Mouse (Mus musculus) CH12.LX (cell line): ENCODE results near the gene B3glct. TPM values are rescaled to one million over a fixed set of nuclear protein-coding genes. Genes with fewer than 3 reads are reported as not detected.
A peak's percentile ranks its signal among the peaks of the same experiment; 100 is the strongest.

Experiments used
- DNase-seq: peaks from one replicate; pipeline ENCODE4 v3.0.0-alpha.2; 2013; ENCODE audit errors: extremely low read depth
- H3K27ac ChIP-seq: 2 replicates; pipeline ENCODE4 v1.5.1; 2012; ENCODE audit warnings: low read depth, mild to moderate bottlenecking, control low read depth, moderate library complexity; ENCODE audit not compliant: insufficient read depth
- H3K27me3 ChIP-seq: replicated peaks from 2 replicates; pipeline ENCODE3; 2012; ENCODE audit warnings: inconsistent platforms
- H3K36me3 ChIP-seq, 2 experiments: replicated peaks in 1 of 2; 2 replicates each; pipeline versions ENCODE3 to v1.6.1; 2012; ENCODE audit warnings: inconsistent platforms in 1 of 2, low read length in 1 of 2, mild to moderate bottlenecking in 1 of 2, mixed read lengths in 1 of 2, moderate library complexity in 1 of 2; ENCODE audit not compliant: control insufficient read depth in 1 of 2, insufficient read depth in 1 of 2
- H3K4me1 ChIP-seq, 2 experiments: 2 replicates each; pipeline ENCODE4 v1.6.1; 2012; ENCODE audit warnings: inconsistent platforms in 1 of 2, moderate library complexity in 1 of 2; ENCODE audit not compliant: insufficient read depth in 2 of 2, control insufficient read depth in 1 of 2
- H3K4me2 ChIP-seq: 2 replicates; pipeline ENCODE4 v1.6.1; 2012; ENCODE audit warnings: low read depth, mild to moderate bottlenecking, control low read depth; ENCODE audit not compliant: poor library complexity, insufficient read depth, severe bottlenecking
- H3K4me3 ChIP-seq, 3 experiments: fragments of 150-350 bp in 1 of 3; sonication (generic) in 1 of 3; replicated peaks in 1 of 3; 2 replicates each; pipeline versions ENCODE3 to v1.5.1; 2011 to 2012; ENCODE audit warnings: low read depth in 2 of 3, low read length in 2 of 3, mild to moderate bottlenecking in 2 of 3, moderate library complexity in 2 of 3, control low read depth in 1 of 3, improper control_type of control experiment in 1 of 3, inconsistent platforms in 1 of 3, mixed read lengths in 1 of 3; ENCODE audit not compliant: poor library complexity in 1 of 3
- H3K79me2 ChIP-seq: replicated peaks from 2 replicates; pipeline ENCODE4 v1.6.1; 2012; ENCODE audit warnings: mild to moderate bottlenecking, moderate library complexity; ENCODE audit not compliant: control insufficient read depth, poor library complexity, insufficient read depth, severe bottlenecking; ENCODE audit errors: extremely low read depth
- H3K9ac ChIP-seq: 2 replicates; pipeline ENCODE4 v1.6.1; 2012; ENCODE audit warnings: low read depth, mild to moderate bottlenecking, control low read depth, moderate library complexity; ENCODE audit not compliant: insufficient read depth
- H3K9me3 ChIP-seq: replicated peaks from 2 replicates; pipeline ENCODE3; 2012; ENCODE audit warnings: low read length, inconsistent platforms, mixed read lengths
- BHLHE40 ChIP-seq: IDR thresholded peaks from 2 replicates; pipeline ENCODE4 v1.6.1; 2011; ENCODE audit warnings: mild to moderate bottlenecking, low read depth, low read length, improper control_type of control experiment
- CHD1 ChIP-seq: IDR thresholded peaks from 2 replicates; pipeline ENCODE4 v1.6.1; 2012; ENCODE audit warnings: low read depth, low read length, improper control_type of control experiment, inconsistent platforms
- CHD2 ChIP-seq: IDR thresholded peaks from 2 replicates; pipeline ENCODE4 v1.6.1; 2011; ENCODE audit warnings: low read length, improper control_type of control experiment
- CTCF ChIP-seq, 2 experiments: IDR thresholded peaks in 1 of 2; conservative IDR thresholded peaks in 1 of 2; 2 replicates each; pipeline ENCODE4 v1.5.1; 2011 to 2012; ENCODE audit warnings: low read depth in 2 of 2, low read length in 2 of 2, improper control_type of control experiment in 1 of 2, inconsistent platforms in 1 of 2, mild to moderate bottlenecking in 1 of 2, moderate library complexity in 1 of 2
- E2F4 ChIP-seq: IDR thresholded peaks from 2 replicates; pipeline ENCODE4 v1.6.1; 2011; ENCODE audit warnings: low read depth, low read length, improper control_type of control experiment; ENCODE audit not compliant: insufficient replicate concordance
- ELF1 ChIP-seq: IDR thresholded peaks from 2 replicates; pipeline ENCODE4 v1.6.1; 2014; ENCODE audit warnings: low read depth, mild to moderate bottlenecking, inconsistent platforms, low read length, improper control_type of control experiment
- EP300 ChIP-seq: IDR thresholded peaks from 2 replicates; pipeline ENCODE4 v1.6.1; 2011; ENCODE audit warnings: low read length, improper control_type of control experiment
- ETS1 ChIP-seq: conservative IDR thresholded peaks from 2 replicates; pipeline ENCODE4 v1.6.1; 2012; ENCODE audit warnings: low read depth, mild to moderate bottlenecking, inconsistent platforms, low read length, improper control_type of control experiment, moderate library complexity
- GABPA ChIP-seq: IDR thresholded peaks from 2 replicates; pipeline ENCODE4 v1.6.1; 2012; ENCODE audit warnings: low read depth, low read length, improper control_type of control experiment, inconsistent platforms; ENCODE audit not compliant: insufficient replicate concordance
- HCFC1 ChIP-seq: IDR thresholded peaks from 2 replicates; pipeline ENCODE4 v1.6.1; 2012; ENCODE audit warnings: low read depth, mild to moderate bottlenecking, inconsistent platforms, low read length, improper control_type of control experiment
- IRF4 ChIP-seq: IDR thresholded peaks from 2 replicates; pipeline ENCODE4 v1.6.1; 2014; ENCODE audit warnings: low read depth, mild to moderate bottlenecking, inconsistent platforms, low read length, improper control_type of control experiment
- JUN ChIP-seq: IDR thresholded peaks from 2 replicates; pipeline ENCODE4 v1.6.1; 2011; ENCODE audit warnings: low read depth, mild to moderate bottlenecking, low read length, improper control_type of control experiment, moderate library complexity; ENCODE audit not compliant: insufficient read depth
- JUND ChIP-seq: conservative IDR thresholded peaks from 2 replicates; pipeline ENCODE4 v1.6.1; 2011; ENCODE audit warnings: low read depth, low read length, improper control_type of control experiment
- KAT2A ChIP-seq: IDR thresholded peaks from 2 replicates; pipeline ENCODE4 v1.6.1; 2012; ENCODE audit warnings: low read length, improper control_type of control experiment, inconsistent platforms; ENCODE audit not compliant: insufficient replicate concordance
- MAFK ChIP-seq: IDR thresholded peaks from 2 replicates; pipeline ENCODE4 v1.6.1; 2011; ENCODE audit warnings: low read length, improper control_type of control experiment; ENCODE audit not compliant: insufficient replicate concordance
- MAX ChIP-seq: IDR thresholded peaks from 2 replicates; pipeline ENCODE4 v1.6.1; 2011; ENCODE audit warnings: low read length, improper control_type of control experiment
- MAZ ChIP-seq: IDR thresholded peaks from 2 replicates; pipeline ENCODE4 v1.6.1; 2012; ENCODE audit warnings: low read depth, mild to moderate bottlenecking, inconsistent platforms, low read length, improper control_type of control experiment, moderate library complexity
- MEF2A ChIP-seq: IDR thresholded peaks from 2 replicates; pipeline ENCODE4 v1.6.1; 2014; ENCODE audit warnings: low read depth, mild to moderate bottlenecking, inconsistent platforms, low read length, improper control_type of control experiment, borderline replicate concordance
- MXI1 ChIP-seq: IDR thresholded peaks from 2 replicates; pipeline ENCODE4 v1.6.1; 2011; ENCODE audit warnings: mild to moderate bottlenecking, low read depth, low read length, improper control_type of control experiment
- MYC ChIP-seq: IDR thresholded peaks from 2 replicates; pipeline ENCODE4 v1.6.1; 2011; ENCODE audit warnings: low read depth, mild to moderate bottlenecking, improper control_type of control experiment, low read length
- NELFE ChIP-seq: IDR thresholded peaks from 2 replicates; pipeline ENCODE4 v1.6.1; 2011; ENCODE audit warnings: low read depth, low read length, improper control_type of control experiment
- NRF1 ChIP-seq: IDR thresholded peaks from 2 replicates; pipeline ENCODE4 v1.6.1; 2014; ENCODE audit warnings: low read depth, mild to moderate bottlenecking, inconsistent platforms, low read length, improper control_type of control experiment, moderate library complexity
- PAX5 ChIP-seq: IDR thresholded peaks from 2 replicates; pipeline ENCODE4 v1.6.1; 2012; ENCODE audit warnings: low read length, inconsistent platforms, mixed read lengths
- POLR2A ChIP-seq: IDR thresholded peaks from 2 replicates; pipeline ENCODE4 v1.6.1; 2011; ENCODE audit warnings: low read depth, mild to moderate bottlenecking, improper control_type of control experiment, low read length
- POLR2AphosphoS2 ChIP-seq: IDR thresholded peaks from 2 replicates; pipeline ENCODE4 v1.6.1; 2011; ENCODE audit warnings: low read depth, low read length, improper control_type of control experiment
- RAD21 ChIP-seq: IDR thresholded peaks from 2 replicates; pipeline ENCODE4 v1.6.1; 2011; ENCODE audit warnings: low read depth, mild to moderate bottlenecking, low read length, improper control_type of control experiment, moderate library complexity
- SIN3A ChIP-seq: IDR thresholded peaks from 2 replicates; pipeline ENCODE4 v1.6.1; 2012; ENCODE audit warnings: low read length, improper control_type of control experiment, inconsistent platforms
- SMC3 ChIP-seq: IDR thresholded peaks from 2 replicates; pipeline ENCODE4 v1.6.1; 2011; ENCODE audit warnings: low read depth, low read length, improper control_type of control experiment
- TBP ChIP-seq: conservative IDR thresholded peaks from 2 replicates; pipeline ENCODE4 v1.6.1; 2011; ENCODE audit warnings: low read depth, low read length, improper control_type of control experiment
- TCF12 ChIP-seq: IDR thresholded peaks from 2 replicates; pipeline ENCODE4 v1.6.1; 2014; ENCODE audit warnings: low read depth, mild to moderate bottlenecking, inconsistent platforms, low read length, improper control_type of control experiment
- UBTF ChIP-seq: IDR thresholded peaks from 2 replicates; pipeline ENCODE4 v1.6.1; 2012; ENCODE audit warnings: low read depth, mild to moderate bottlenecking, inconsistent platforms, low read length, improper control_type of control experiment, moderate library complexity
- USF2 ChIP-seq: conservative IDR thresholded peaks from 2 replicates; pipeline ENCODE4 v1.6.1; 2011; ENCODE audit warnings: low read depth, low read length, improper control_type of control experiment
- ZC3H11A ChIP-seq: IDR thresholded peaks from 2 replicates; pipeline ENCODE4 v1.6.1; 2012; ENCODE audit warnings: low read depth, mild to moderate bottlenecking, inconsistent platforms, low read length, improper control_type of control experiment
- ZKSCAN1 ChIP-seq: IDR thresholded peaks from 2 replicates; pipeline ENCODE4 v1.6.1; 2012; ENCODE audit warnings: low read depth, inconsistent platforms, low read length, improper control_type of control experiment, borderline replicate concordance
- ZMIZ1 ChIP-seq: IDR thresholded peaks from 2 replicates; pipeline ENCODE4 v1.6.1; 2012; ENCODE audit warnings: low read depth, mild to moderate bottlenecking, inconsistent platforms, low read length, improper control_type of control experiment
- ZNF384 ChIP-seq: IDR thresholded peaks from 2 replicates; pipeline ENCODE4 v1.6.1; 2012; ENCODE audit warnings: low read depth, low read length, improper control_type of control experiment, inconsistent platforms
- dilution Hi-C: fragments of 300-500 bp; cut with MboI; formaldehyde crosslinking; loops from 2 replicates; pipeline ENCODE4 v1.14.3; 2020; ENCODE audit warnings: low sequenced_read_pairs; ENCODE audit not compliant: extremely low pct_unique_long_range_greater_than_20kb, extremely low pct_ligation_motif_present
- in situ Hi-C: fragments of 300-500 bp; cut with MboI; formaldehyde crosslinking; loops from 3 replicates; pipeline ENCODE4 v1.14.3; 2019; ENCODE audit warnings: low sequenced_read_pairs, low pct_ligation_motif_present, low pct_unique_long_range_greater_than_20kb, mixed read lengths
- polyA plus RNA-seq: library from polyadenylated mRNA; unstranded; fragments of >175 nt; gene quantifications from 2 replicates; pipeline ENCODE4 v1.2.1, GENCODE M21; 2012; ENCODE audit warnings: low read depth; ENCODE audit not compliant: insufficient read length
- total RNA-seq, 2 experiments: library from RNA; depleted of rRNA; stranded (reverse); fragments of 300-350 nt in 1 of 2; fragments of >200 nt in 1 of 2; gene quantifications; 2 replicates each; pipeline ENCODE4 v1.2.3; 2012 to 2014

B3glct gene
- total and polyA plus RNA-seq, 3 experiments = 0.38 to 2.1 (median 1.3) TPM

DNA sequence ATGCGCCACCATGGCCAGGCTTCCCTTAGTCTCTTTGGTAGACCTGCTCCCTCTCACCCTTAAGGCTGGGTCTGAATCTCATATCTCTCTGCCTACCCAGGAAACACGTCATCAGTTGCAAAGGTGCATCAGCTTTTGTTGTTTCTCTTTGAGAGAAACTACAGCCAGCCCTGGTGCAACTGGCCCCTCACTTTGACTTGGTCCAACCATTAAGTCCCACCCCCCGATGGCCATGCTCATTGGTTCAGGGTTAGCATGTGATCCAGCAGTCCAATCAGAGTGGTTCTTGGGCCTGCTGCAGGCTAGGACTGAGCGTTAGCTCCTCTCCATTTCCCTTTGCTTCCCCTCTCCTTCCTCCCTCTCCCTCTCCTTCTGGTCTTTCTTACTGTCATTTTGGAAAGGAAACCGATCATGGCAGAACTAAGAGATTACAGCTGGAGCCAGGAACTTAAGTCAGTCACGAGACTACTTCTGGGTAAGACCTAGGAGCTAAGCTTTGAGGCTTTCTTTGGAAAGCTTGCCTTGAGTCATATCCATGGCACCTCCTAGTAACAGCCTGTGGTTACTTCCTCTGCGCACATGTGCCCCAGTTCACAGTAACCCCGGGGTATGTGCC, 36.6 kb upstream of the B3glct start (continued):
- TF ChIP-seq TCF12 (peak; percentile 70), UBTF (no peak), JUN (no peak), CTCF (conservative IDR thresholded peaks at IDR 0.05 in 1 of 2, IDR thresholded peaks at IDR 0.05 in 1 of 2; ENCODE audit: low read depth in 2 of 2, low read length in 2 of 2) (no peak), MYC (peak; percentile 70), GABPA (no peak), IRF4 (no peak)

DNA sequence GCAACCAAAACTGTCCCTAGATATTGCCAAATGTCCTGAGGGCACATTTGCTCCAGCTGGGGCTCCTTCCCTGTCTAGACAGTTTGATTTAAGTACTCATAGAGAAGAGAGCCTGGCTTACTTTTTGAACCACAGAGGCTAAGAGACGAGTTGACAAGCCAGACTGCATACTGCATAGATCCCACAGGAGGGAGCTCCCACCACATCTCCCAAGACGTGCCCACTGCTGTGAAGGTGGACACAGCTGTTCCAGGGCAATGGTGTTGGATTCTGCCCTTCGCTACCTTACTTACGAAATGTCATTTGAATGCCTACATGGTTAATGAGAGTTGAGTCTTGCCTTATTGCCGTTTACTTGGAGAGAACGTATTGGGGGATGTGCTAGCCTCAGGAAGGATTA, 35.7 kb upstream of the B3glct start:
- H3K9me3 ChIP-seq = no peaks in the 10 kb centered on the region
- in situ Hi-C loops = loop anchor here (5.0 kb wide), 1 partner anchor 35 kb away; the partner anchor contains the start of gene B3glct
- peak overlapping the region; percentile 68 for H3K9ac ChIP-seq
- H3K4me1 ChIP-seq = peaks cover 0 to 17% of the 10 kb centered on the region in 2 experiments; a peak in 2 of 4 replicates
- peak; percentile 42 for DNase-seq
- peak overlapping the region; percentile 65; the same call in 1 of the 2 replicates for H3K27ac ChIP-seq
- dilution Hi-C loops = no loop called here
- peaks cover 6% of the 10 kb centered on the region for H3K79me2 ChIP-seq
- peak overlapping the region; percentile 86 for H3K4me2 ChIP-seq
- H3K4me3 ChIP-seq = peak overlapping the region; percentile 56 to 76 (median 68)
- peaks cover 0 to 12% of the 10 kb centered on the region in 2 experiments for H3K36me3 ChIP-seq
- H3K27me3 ChIP-seq = no peaks in the 10 kb centered on the region
- TF ChIP-seq ETS1 (no peak), USF2 (no peak), MYC (no peak), JUN (no peak), MAZ (no peak), TBP (0 out of 2 replicates have a peak, but pooled peaks have one; percentile 5), BHLHE40 (no peak), KAT2A (no peak), JUND (no peak), HCFC1 (no peak), SMC3 (peak; percentile 51), SIN3A (no peak), ZKSCAN1 (no peak), E2F4 (no peak), MAX (no peak), EP300 (no peak), ELF1 (no peak), MAFK (no peak), TCF12 (peak; percentile 19; the same call in 1 of the 2 replicates), ZC3H11A (no peak), ZNF384 (no peak), MEF2A (no peak), IRF4 (0 out of 2 replicates have a peak, but pooled peaks have one; percentile 23), MXI1 (peak; percentile 10; the same call in 1 of the 2 replicates), CHD1 (no peak), ZMIZ1 (no peak), CTCF (conservative IDR thresholded peaks at IDR 0.05 in 1 of 2, IDR thresholded peaks at IDR 0.05 in 1 of 2; ENCODE audit: low read depth in 2 of 2, low read length in 2 of 2) (peak in 1 of 2 experiments; percentile 71; a peak in 2 of 4 replicates), NELFE (no peak), PAX5 (no peak), GABPA (no peak), POLR2AphosphoS2 (no peak), RAD21 (peak; percentile 63), POLR2A (no peak), UBTF (no peak), CHD2 (no peak), NRF1 (no peak)
